Mouse (Mus musculus) C3H10T1/2 (cell line): ENCODE measurements around the gene Cyp4a29. TPM values are rescaled to one million over a fixed set of nuclear protein-coding genes. Genes with fewer than 3 reads are reported as not detected.

Experiments used
- polyA plus RNA-seq, 2 experiments: library from polyadenylated mRNA; unstranded; fragments of >200 nt; fragmentation: generic; extraction: Trizol; gene quantifications; one replicate each; pipeline ENCODE4 v1.2.1; 2012; ENCODE audit warnings: missing spikeins in 2 of 2

The Cyp4a29 gene
- polyA plus RNA-seq = not detected

GRCm38 (mm10) chr4:115241784-115242183 lies at the start of gene Cyp4a29:
Gene Cyp4a29 (plus strand): TSS chr4:115242084.

GRCm38 (mm10) chr4:115298746-115299145 lies 56.9 kb downstream of the Cyp4a29 start, which contains the start of gene Cyp4a12a:
Gene Cyp4a12a (plus strand): TSS chr4:115299046.

Other genes starting within 250 kb of the Cyp4a29 start
- 1 to 10 TPM in 1 of 2 experiments, under 1 TPM in 1; 0.14 to 1.3 TPM for gene Stil, start 241.9 kb upstream of the Cyp4a29 start, polyA plus RNA-seq
- under 1 TPM; 0.01 to 0.02 TPM for gene Tal1, start 185.7 kb upstream of the Cyp4a29 start, polyA plus RNA-seq
- 1 to 10 TPM in 1 of 2 experiments, under 1 TPM in 1; 0.18 to 4.6 TPM for gene Pdzk1ip1, start 153.4 kb upstream of the Cyp4a29 start, polyA plus RNA-seq
- gene Cyp4x1, start 107.8 kb upstream of the Cyp4a29 start, polyA plus RNA-seq = not detected
- not detected for gene Cyp4a12a, start 57.0 kb downstream of the Cyp4a29 start, polyA plus RNA-seq
- under 1 TPM in 1 of 2 experiments, not detected in 1; 0.01 TPM for gene Cyp4a12b, start 169.5 kb downstream of the Cyp4a29 start, polyA plus RNA-seq
- gene Cyp4a30b, start 210.5 kb downstream of the Cyp4a29 start, polyA plus RNA-seq = not detected